Mouse (Mus musculus): ENCODE data around the gene Mrpl53. TPM values are rescaled to one million over a fixed set of nuclear protein-coding genes. Genes with fewer than 3 reads are reported as not detected.

The Mrpl53 gene
- total and polyA plus RNA-seq, 3 experiments = 52.2 to 74.0 (median 55.5) TPM

GRCm38 (mm10) chr6:83071220-83071619 is 37.6 kb upstream of the Mrpl53 start:
- H3K4me2 ChIP-seq (ENCODE audit: insufficient read depth, low read depth, poor library complexity, severe bottlenecking) = no peak overlapping the region
- dilution Hi-C loops (cut with MboI; ENCODE audit: extremely low pct_ligation_motif_present, extremely low pct_unique_long_range_greater_than_20kb, low sequenced_read_pairs) = no loop called here
- no peak overlapping the region for H3K27ac ChIP-seq (ENCODE audit: insufficient read depth, low read depth)
- H3K36me3 ChIP-seq (replicated peaks in 1 of 2; ENCODE audit: control insufficient read depth in 1 of 2, insufficient read depth in 1 of 2, low read length in 1 of 2) = peaks cover 0 to 15% of the 10 kb centered on the region in 2 experiments
- no peaks in the 10 kb centered on the region for H3K27me3 ChIP-seq (replicated peaks)
- in situ Hi-C loops (cut with MboI; ENCODE audit: low pct_ligation_motif_present, low pct_unique_long_range_greater_than_20kb, low sequenced_read_pairs) = no loop called here
- TF ChIP-seq JUND (conservative IDR thresholded peaks at IDR 0.05; ENCODE audit: low read depth, low read length) (no peak), USF1 (IDR thresholded peaks at IDR 0.05; ENCODE audit: low read depth, low read length) (no peak), MYC (IDR thresholded peaks at IDR 0.05; ENCODE audit: low read depth, low read length) (no peak), MXI1 (IDR thresholded peaks at IDR 0.05; ENCODE audit: low read depth, low read length) (no peak), MAX (IDR thresholded peaks at IDR 0.05; ENCODE audit: low read length) (no peak), MAFK (IDR thresholded peaks at IDR 0.05; ENCODE audit: insufficient replicate concordance, low read length) (no peak), NRF1 (IDR thresholded peaks at IDR 0.05; ENCODE audit: low read depth, low read length) (no peak), UBTF (IDR thresholded peaks at IDR 0.05; ENCODE audit: low read depth, low read length) (no peak), HCFC1 (IDR thresholded peaks at IDR 0.05; ENCODE audit: low read depth, low read length) (no peak), GABPA (IDR thresholded peaks at IDR 0.05; ENCODE audit: insufficient replicate concordance, low read depth, low read length) (no peak), EP300 (IDR thresholded peaks at IDR 0.05; ENCODE audit: low read length) (no peak), E2F4 (IDR thresholded peaks at IDR 0.05; ENCODE audit: insufficient replicate concordance, low read depth, low read length) (no peak), ELF1 (IDR thresholded peaks at IDR 0.05; ENCODE audit: low read depth, low read length) (no peak), JUN (IDR thresholded peaks at IDR 0.05; ENCODE audit: insufficient read depth, low read depth, low read length) (no peak)
- no peak for DNase-seq (ENCODE audit: extremely low read depth)
- H3K9me3 ChIP-seq (replicated peaks; ENCODE audit: low read length) = peaks cover 33% of the 10 kb centered on the region
- H3K4me1 ChIP-seq (ENCODE audit: control insufficient read depth in 1 of 2, insufficient read depth in 2 of 2) = no peaks in the 10 kb centered on the region
- H3K4me3 ChIP-seq (replicated peaks in 1 of 3; ENCODE audit: low read depth in 2 of 3, low read length in 2 of 3, poor library complexity in 1 of 3) = no peak overlapping the region
- no peaks in the 10 kb centered on the region for H3K79me2 ChIP-seq (replicated peaks; ENCODE audit: control insufficient read depth, extremely low read depth, insufficient read depth, poor library complexity, severe bottlenecking)
- no peak overlapping the region for H3K9ac ChIP-seq (ENCODE audit: insufficient read depth, low read depth)

- Histone ChIP-seq H3K27ac (ENCODE audit: insufficient read depth, low read depth) (no peak overlapping the region), H3K4me1 (ENCODE audit: control insufficient read depth in 1 of 2, insufficient read depth in 2 of 2) (peaks cover 3 to 19% of the 10 kb centered on the region in 2 experiments; a peak in 3 of 4 replicates), H3K9ac (ENCODE audit: insufficient read depth, low read depth) (no peak overlapping the region), H3K27me3 (replicated peaks) (peaks cover 3% of the 10 kb centered on the region), H3K79me2 (replicated peaks; ENCODE audit: control insufficient read depth, extremely low read depth, insufficient read depth, poor library complexity, severe bottlenecking) (no peaks in the 10 kb centered on the region), H3K4me2 (ENCODE audit: insufficient read depth, low read depth, poor library complexity, severe bottlenecking) (no peak overlapping the region), H3K4me3 (replicated peaks in 1 of 3; ENCODE audit: low read depth in 2 of 3, low read length in 2 of 3, poor library complexity in 1 of 3) (no peak overlapping the region), H3K9me3 (replicated peaks; ENCODE audit: low read length) (peaks cover 16% of the 10 kb centered on the region), H3K36me3 (replicated peaks in 1 of 2; ENCODE audit: control insufficient read depth in 1 of 2, insufficient read depth in 1 of 2, low read length in 1 of 2) (peaks cover 2 to 6% of the 10 kb centered on the region in 2 experiments)
- no peak for DNase-seq (ENCODE audit: extremely low read depth)
- peak in 1 of 2 experiments; percentile 55; a peak in 2 of 4 replicates for TF ChIP-seq CTCF (conservative IDR thresholded peaks at IDR 0.05 in 1 of 2, IDR thresholded peaks at IDR 0.05 in 1 of 2; ENCODE audit: low read depth in 2 of 2, low read length in 2 of 2)
- no peak for TF ChIP-seq RCOR1 (conservative IDR thresholded peaks at IDR 0.05; ENCODE audit: low read depth, low read length)
- no peak for TF ChIP-seq ZKSCAN1 (IDR thresholded peaks at IDR 0.05; ENCODE audit: borderline replicate concordance, low read depth, low read length)
- TF ChIP-seq MAZ (IDR thresholded peaks at IDR 0.05; ENCODE audit: low read depth, low read length) = no peak
- peak; percentile 39 for TF ChIP-seq RAD21 (IDR thresholded peaks at IDR 0.05; ENCODE audit: low read depth, low read length)
- dilution Hi-C loops (cut with MboI; ENCODE audit: extremely low pct_ligation_motif_present, extremely low pct_unique_long_range_greater_than_20kb, low sequenced_read_pairs) = no loop called here
- in situ Hi-C loops (cut with MboI; ENCODE audit: low pct_ligation_motif_present, low pct_unique_long_range_greater_than_20kb, low sequenced_read_pairs) = no loop called here
Observed at GRCm38 (mm10) chr6:83074979-83075378, 33.9 kb upstream of the Mrpl53 start.

Measured in CH12.LX (cell line).